Mouse (Mus musculus) embryonic facial prominence, embryonic 11.5 days (tissue): ENCODE results near the gene Insl6. TPM values are rescaled to one million over a fixed set of nuclear protein-coding genes. Genes with fewer than 3 reads are reported as not detected.
A peak's percentile ranks its signal among the peaks of the same experiment; 100 is the strongest.

Source experiments
- ATAC-seq: fragments of 200-750 bp; cut with Nextera tagmentation; replicated peaks from 2 replicates; pipeline ENCODE4 v1.8.0; 2017; ENCODE audit warnings: low read depth; ENCODE audit not compliant: insufficient number of reproducible peaks, low FRiP score, low TSS enrichment
- DNase-seq: peaks from one replicate; pipeline ENCODE4 v3.0.0-alpha.2; 2015; ENCODE audit warnings: low spot score
- H3K27ac ChIP-seq: fragments of 300-500 bp; sonication (generic); replicated peaks from 2 replicates; pipeline ENCODE4 v1.5.1; 2014; ENCODE audit warnings: mild to moderate bottlenecking, low read depth, low read length, control low read depth
- H3K27me3 ChIP-seq: fragments of 300-500 bp; sonication (generic); 2 replicates; pipeline ENCODE4 v1.6.1; 2014; ENCODE audit warnings: mild to moderate bottlenecking, low read length, moderate library complexity, mixed read lengths; ENCODE audit not compliant: control insufficient read depth, insufficient read depth
- H3K36me3 ChIP-seq: fragments of 300-500 bp; sonication (generic); replicated peaks from 2 replicates; pipeline ENCODE4 v1.6.1; 2014; ENCODE audit warnings: low read depth, mild to moderate bottlenecking, low read length, moderate library complexity, mixed read lengths; ENCODE audit not compliant: control insufficient read depth, insufficient read depth
- H3K4me1 ChIP-seq: fragments of 300-500 bp; sonication (generic); 2 replicates; pipeline ENCODE4 v1.6.1; 2014; ENCODE audit warnings: low read length, mixed read lengths; ENCODE audit not compliant: control insufficient read depth, insufficient read depth
- H3K4me2 ChIP-seq: fragments of 300-500 bp; sonication (generic); 2 replicates; pipeline ENCODE4 v1.6.1; 2014; ENCODE audit warnings: low read depth, mild to moderate bottlenecking, control low read depth, low read length, moderate library complexity
- H3K4me3 ChIP-seq: fragments of 300-500 bp; sonication (generic); 2 replicates; pipeline ENCODE4 v1.5.1; 2014; ENCODE audit warnings: low read depth, low read length, control low read depth
- H3K9ac ChIP-seq: fragments of 300-500 bp; sonication (generic); replicated peaks from 2 replicates; pipeline ENCODE4 v1.6.1; 2014; ENCODE audit warnings: mild to moderate bottlenecking, control low read depth, low read length
- H3K9me3 ChIP-seq: fragments of 300-500 bp; sonication (generic); replicated peaks from 2 replicates; pipeline ENCODE4 v1.6.1; 2016; ENCODE audit warnings: mild to moderate bottlenecking, low read length, inconsistent platforms, mixed read lengths; ENCODE audit not compliant: control insufficient read depth
- WGBS: fragments of 180-500 bp; shearing (Covaris S2); extraction: QIAGEN DNeasy Blood & Tissue Kit; methylation state at CpG from one replicate; pipeline ENCODE4 v1.1.7; 2014; 5-methylcytosine and 5-hydroxymethylcytosine counted together
- polyA plus RNA-seq: library from polyadenylated mRNA; unstranded; fragments of >200 nt; fragmentation: Nextera tagmentation; extraction: Ambion mirVana; gene quantifications from 2 replicates; pipeline ENCODE4 v1.2.1, GENCODE M21; 2014

Insl6 gene
- polyA plus RNA-seq, 1 experiment from 2014 or later, result 8.1 TPM

DNA sequence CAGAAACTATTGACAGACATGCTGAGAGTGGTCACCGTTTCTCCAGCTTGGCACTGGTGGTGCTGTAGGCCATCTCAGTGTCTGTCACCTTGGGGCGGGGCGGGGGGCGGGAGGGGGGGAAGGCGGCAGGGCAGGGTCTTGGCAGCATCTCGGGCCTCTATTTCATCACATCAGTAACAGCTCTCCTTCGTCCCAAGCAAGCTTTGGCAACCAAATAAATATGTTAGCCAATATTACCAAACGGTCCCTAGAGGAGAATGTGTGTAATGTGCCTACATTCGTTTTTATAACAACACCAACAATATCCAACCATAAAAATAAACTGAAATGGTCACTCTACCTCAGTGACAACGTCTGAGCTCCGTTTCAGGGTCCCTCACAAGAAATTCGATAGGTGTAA is 45.0 kb upstream of the Insl6 start:
- 66% methylated on average over 12 of the region's 12 CpGs for WGBS
- Histone ChIP-seq H3K27me3 (no peaks in the 10 kb centered on the region), H3K36me3 (no peaks in the 10 kb centered on the region), H3K27ac (no peak overlapping the region), H3K4me1 (no peaks in the 10 kb centered on the region), H3K9me3 (no peaks in the 10 kb centered on the region), H3K9ac (no peak overlapping the region), H3K4me3 (no peak overlapping the region), H3K4me2 (no peak overlapping the region)
- no peak for DNase-seq
- no peak for ATAC-seq

DNA sequence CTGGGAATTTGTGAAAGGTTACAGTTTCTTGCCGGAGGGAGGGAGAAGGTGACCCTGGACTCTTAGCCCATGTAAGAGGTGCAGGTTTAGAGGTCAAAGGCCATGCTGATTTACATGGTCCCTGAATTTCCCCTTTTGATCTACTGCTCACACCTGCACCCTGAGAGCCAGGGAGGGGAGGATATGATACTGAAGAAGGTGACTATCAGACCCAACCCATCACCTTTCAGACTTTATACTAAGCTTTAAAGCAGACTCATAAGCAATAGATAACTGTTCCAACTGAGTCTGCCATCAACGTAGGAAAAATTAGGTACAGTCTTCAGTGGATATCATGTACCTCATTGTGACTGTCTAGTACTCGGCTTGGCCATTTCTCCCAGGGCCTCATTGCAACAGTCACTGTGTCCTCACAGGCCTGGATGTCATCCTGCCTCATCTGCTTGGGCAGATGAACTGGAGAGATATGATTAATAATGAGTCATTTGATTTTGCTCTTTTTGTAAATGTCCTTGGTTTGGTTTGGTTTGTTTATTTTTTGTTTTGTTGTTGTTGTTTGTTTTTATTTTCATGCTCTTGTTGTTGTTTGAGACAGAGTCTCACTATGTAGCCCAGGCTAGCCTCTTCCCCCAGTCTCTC is 43.6 kb upstream of the Insl6 start:
- H3K9ac ChIP-seq, result no peak overlapping the region
- no peak overlapping the region for H3K27ac ChIP-seq
- ATAC-seq (no peak), DNase-seq (no peak)
- H3K4me2 ChIP-seq, result no peak overlapping the region
- WGBS, result 68% methylated on average over 3 of the region's 3 CpGs
- H3K4me1 ChIP-seq, result no peaks in the 10 kb centered on the region
- H3K36me3 ChIP-seq, result no peaks in the 10 kb centered on the region
- H3K9me3 ChIP-seq, result no peaks in the 10 kb centered on the region
- no peaks in the 10 kb centered on the region for H3K27me3 ChIP-seq
- H3K4me3 ChIP-seq, result no peak overlapping the region

DNA sequence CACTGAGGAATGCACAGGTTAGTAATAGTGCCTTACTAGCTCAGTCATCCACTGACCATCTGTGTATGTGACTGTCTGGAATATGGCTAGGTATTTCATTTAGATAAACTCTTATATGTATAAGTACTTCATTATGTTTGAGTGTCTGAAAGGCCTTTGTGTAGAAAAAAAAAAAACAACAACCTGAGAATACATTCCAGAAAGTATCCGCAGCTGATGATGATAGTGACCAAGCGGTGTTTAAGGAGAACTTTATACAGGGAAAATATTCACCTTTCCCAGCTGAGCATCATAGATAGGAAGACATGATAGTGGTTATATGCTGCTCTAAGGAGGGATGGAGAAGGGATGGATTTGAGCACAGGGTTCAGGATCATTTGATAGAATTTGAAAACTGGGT is 42.9 kb upstream of the Insl6 start:
- WGBS, result 81% methylated on average over 2 of the region's 2 CpGs
- DNase-seq (no peak), ATAC-seq (no peak)
- Histone ChIP-seq H3K4me3 (no peak overlapping the region), H3K27ac (no peak overlapping the region), H3K4me2 (no peak overlapping the region), H3K9me3 (no peaks in the 10 kb centered on the region), H3K4me1 (no peaks in the 10 kb centered on the region), H3K27me3 (no peaks in the 10 kb centered on the region), H3K36me3 (no peaks in the 10 kb centered on the region), H3K9ac (no peak overlapping the region)

DNA sequence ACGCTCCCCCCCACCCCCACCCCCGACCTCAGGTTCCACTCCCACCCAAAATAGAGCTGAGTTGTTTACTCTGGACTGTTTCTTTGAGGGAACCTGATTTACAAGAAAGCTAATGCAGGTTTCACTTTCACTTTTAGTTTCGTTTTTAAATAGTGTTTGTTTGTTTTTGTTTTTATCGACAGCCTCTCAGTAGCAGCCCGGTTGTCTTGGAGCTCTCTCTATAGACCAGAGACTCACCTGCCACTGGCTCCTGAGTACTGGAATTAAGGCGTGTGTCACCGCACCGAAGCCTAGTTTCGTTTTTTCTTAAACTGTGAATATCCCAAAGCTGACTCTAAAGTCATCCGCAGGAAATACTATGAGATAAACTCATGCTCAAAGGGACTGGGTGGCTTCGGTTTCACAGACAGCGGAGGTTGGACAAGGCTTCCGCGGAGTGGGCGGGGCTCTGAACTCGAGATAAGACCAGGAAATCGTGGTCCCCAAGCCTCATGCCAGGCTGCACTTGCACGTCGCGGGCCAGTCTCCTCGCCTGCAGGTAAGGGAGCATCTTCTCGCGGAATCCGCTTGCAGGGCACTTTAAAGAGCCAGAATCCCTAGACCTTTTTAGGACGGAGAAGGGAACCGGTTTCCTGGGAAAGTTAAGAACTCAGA is 41.9 kb upstream of the Insl6 start, which contains the start of the genes Plgrkt and Cd274:
TSS of gene Plgrkt (minus strand) at position 422 of the 654 bp plus-strand sequence.
TSS of gene Cd274 (plus strand) at position 487 of the 654 bp plus-strand sequence.
- peak; percentile 66 for DNase-seq
- Histone ChIP-seq H3K9ac (peak within 1 kb of the TSS; percentile 43), H3K27ac (no peak within 1 kb of the TSS), H3K4me1 (no peaks in the 10 kb centered on the region), H3K4me2 (peak within 1 kb of the TSS; percentile 79), H3K4me3 (peak within 1 kb of the TSS; percentile 34), H3K9me3 (no peaks in the 10 kb centered on the region), H3K36me3 (no peaks in the 10 kb centered on the region), H3K27me3 (no peaks in the 10 kb centered on the region)
- 3% methylated on average over 26 of the region's 26 CpGs for WGBS
- ATAC-seq, result 0 out of 2 replicates have a peak, but pooled peaks have one; percentile 62

DNA sequence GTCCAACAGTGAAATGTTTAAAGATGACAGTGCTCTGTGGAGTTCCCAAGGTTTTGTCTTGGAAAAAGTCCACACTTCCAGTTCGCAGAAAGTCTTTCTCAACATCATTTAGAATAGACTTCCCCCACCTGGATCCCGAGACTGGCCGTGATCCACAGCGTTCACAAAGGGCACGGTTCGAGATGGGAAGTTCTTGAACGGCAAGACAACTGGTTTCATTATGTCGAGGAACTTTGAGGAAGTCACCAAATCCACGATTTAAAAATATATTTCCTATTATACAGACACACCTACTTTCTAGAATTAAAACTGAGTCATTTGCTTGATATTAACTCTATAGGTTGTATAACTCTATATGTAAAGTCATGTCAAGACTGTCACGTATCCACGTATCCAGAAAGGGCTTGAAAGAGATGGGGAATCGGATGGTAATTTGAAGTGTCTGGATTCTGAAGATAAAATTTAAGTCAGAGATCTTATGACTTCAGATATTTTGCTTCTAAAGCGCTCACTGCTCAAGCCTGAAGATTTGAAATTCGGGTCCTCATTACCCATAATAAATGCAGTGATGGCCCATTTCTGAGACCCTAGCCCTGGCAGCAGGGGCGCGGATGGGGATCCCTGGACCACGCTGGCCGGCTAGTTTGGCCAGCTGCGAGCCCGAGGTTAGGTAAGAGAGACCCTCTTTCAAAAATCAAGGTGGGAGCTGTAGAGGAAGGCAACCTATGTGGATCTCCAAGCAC is 41.2 kb upstream of the Insl6 start:
- Histone ChIP-seq H3K9me3 (no peaks in the 10 kb centered on the region), H3K9ac (no peak overlapping the region), H3K4me1 (no peaks in the 10 kb centered on the region), H3K4me2 (peak overlapping the region; percentile 79), H3K27me3 (no peaks in the 10 kb centered on the region), H3K27ac (no peak overlapping the region), H3K36me3 (no peaks in the 10 kb centered on the region), H3K4me3 (peak overlapping the region; percentile 34)
- no peak for DNase-seq
- ATAC-seq, result no peak
- 58% methylated on average over 20 of the region's 20 CpGs for WGBS

DNA sequence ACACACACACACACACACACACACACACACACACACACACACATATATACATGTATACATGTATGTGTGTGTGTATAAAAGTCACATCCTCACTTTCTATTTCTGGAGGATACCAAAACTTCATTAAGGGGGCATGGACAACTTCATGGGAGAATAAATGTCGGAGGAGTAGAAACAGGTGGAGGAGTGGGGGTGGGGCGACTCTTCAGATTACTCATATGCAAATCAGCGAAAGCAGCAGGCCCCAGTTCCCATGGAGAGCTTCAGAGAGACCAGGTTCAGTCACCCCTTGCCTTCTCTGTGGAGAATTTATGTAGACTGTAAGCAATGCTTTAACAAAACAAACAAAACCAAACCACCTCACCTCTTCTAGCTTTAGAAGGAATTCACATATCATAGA is 39.9 kb upstream of the Insl6 start:
- 18% methylated on average over 3 of the region's 3 CpGs for WGBS

DNA sequence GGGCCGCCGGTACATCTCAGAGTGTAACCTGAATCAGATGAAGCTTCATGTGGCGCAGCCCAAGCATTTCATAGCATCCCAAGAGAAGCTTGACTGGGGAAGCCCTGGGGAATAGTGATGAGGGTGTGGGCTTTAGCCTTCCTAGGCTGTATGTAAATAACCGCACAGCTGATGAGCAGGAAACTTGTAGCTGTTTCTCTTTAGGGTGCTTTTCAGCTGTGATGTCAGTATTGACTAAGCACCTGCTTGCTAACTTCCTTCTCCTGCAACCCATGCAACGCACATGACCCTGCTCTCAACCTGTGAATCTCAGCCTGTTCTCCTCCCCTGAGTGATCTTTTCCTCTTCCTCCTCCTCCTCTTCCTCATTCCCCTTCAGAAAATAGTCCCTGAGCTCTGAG is 38.9 kb upstream of the Insl6 start:
- no peak overlapping the region for H3K27ac ChIP-seq
- H3K4me2 ChIP-seq, result no peak overlapping the region
- H3K4me3 ChIP-seq, result no peak overlapping the region
- H3K36me3 ChIP-seq, result no peaks in the 10 kb centered on the region
- no peaks in the 10 kb centered on the region for H3K27me3 ChIP-seq
- WGBS, result 72% methylated on average over 5 of the region's 5 CpGs
- DNase-seq, result no peak
- no peaks in the 10 kb centered on the region for H3K9me3 ChIP-seq
- no peak overlapping the region for H3K9ac ChIP-seq
- no peak for ATAC-seq
- H3K4me1 ChIP-seq, result no peaks in the 10 kb centered on the region

More for the DNA sequence above, 39.9 kb upstream of the Insl6 start:
- Histone ChIP-seq H3K9me3 (no peaks in the 10 kb centered on the region), H3K9ac (no peak overlapping the region), H3K4me1 (no peaks in the 10 kb centered on the region), H3K27ac (no peak overlapping the region), H3K4me3 (no peak overlapping the region), H3K36me3 (no peaks in the 10 kb centered on the region), H3K4me2 (no peak overlapping the region), H3K27me3 (no peaks in the 10 kb centered on the region)
- ATAC-seq (no peak), DNase-seq (no peak)

DNA sequence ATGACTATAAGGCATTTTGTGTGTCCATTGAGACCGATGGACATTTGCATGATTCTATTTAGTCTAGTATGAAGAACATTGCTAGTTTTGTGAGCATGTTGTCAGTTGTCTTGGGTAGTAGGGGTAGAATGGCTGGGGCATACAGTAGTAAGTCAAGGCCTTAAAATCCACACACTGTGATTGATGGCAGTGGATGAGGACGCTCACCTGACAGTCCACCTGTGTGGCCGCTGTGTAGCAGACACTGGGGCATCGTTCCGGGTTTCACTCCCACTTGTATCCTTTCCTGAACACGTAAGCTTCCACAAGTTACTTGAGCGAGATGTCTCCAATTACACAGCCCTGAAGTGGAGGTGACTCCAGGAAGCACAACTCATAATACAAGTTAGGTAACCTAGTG is 38.4 kb upstream of the Insl6 start:
- DNase-seq (no peak), ATAC-seq (no peak)
- Histone ChIP-seq H3K27me3 (no peaks in the 10 kb centered on the region), H3K4me3 (no peak overlapping the region), H3K9ac (no peak overlapping the region), H3K9me3 (no peaks in the 10 kb centered on the region), H3K36me3 (no peaks in the 10 kb centered on the region), H3K4me2 (no peak overlapping the region), H3K4me1 (no peaks in the 10 kb centered on the region), H3K27ac (no peak overlapping the region)
- WGBS, result 88% methylated on average over 7 of the region's 7 CpGs
